Mouse (Mus musculus) cerebellum, adult 8-10 months (tissue): ENCODE measurements around the gene Wbp2nl.

Experiments
- DNase-seq: peaks from one replicate; pipeline ENCODE4 v3.0.0; 2022

Gene Wbp2nl

DNA sequence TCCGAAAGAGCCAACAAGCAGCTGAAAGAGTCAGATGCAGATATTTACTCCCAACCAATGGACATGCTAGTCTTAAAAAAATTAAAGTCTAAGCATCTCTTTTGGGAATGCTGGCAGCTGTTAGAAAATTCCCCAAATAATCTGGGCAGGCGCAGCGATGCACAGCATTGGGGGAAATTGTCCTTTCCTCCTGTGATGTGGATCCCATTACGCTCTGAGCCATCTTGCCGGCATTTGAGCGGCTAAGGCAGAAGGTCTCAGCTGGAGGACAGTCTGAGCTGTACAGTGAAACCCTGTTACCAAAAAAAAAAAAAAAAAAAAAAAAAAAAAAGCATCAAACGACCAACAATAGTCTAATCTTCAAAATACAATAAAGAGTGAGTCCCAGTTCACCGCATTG, 23.4 kb downstream of the Wbp2nl start:
- DNase-seq, result no peak

DNA sequence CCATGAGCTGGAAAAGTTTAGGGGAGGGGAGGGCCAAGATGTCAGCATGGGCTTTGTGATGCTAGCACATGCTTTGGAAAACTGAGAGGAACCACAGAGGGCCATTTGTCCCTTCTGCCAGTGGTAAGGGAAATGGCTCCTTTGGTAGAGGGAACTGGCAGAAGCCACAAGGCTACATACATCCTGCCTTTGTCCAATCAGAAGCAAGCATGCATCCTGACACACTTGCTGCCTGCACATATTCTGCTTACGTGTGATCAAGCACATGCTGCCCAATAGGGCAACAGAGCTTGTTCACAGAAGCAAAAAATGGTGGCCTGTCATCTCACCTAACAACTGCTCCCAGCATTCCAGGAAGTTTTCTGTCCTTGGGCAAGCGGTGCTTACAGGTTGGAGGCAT, 26.6 kb downstream of the Wbp2nl start:
- no peak for DNase-seq

- peak; percentile 47 for DNase-seq
Observed at GRCm38 (mm10) chr15:82335194-82335593, 36.4 kb downstream of the Wbp2nl start.

- no peak for DNase-seq
Observed at GRCm38 (mm10) chr15:82336629-82337028, 37.9 kb downstream of the Wbp2nl start.

DNA sequence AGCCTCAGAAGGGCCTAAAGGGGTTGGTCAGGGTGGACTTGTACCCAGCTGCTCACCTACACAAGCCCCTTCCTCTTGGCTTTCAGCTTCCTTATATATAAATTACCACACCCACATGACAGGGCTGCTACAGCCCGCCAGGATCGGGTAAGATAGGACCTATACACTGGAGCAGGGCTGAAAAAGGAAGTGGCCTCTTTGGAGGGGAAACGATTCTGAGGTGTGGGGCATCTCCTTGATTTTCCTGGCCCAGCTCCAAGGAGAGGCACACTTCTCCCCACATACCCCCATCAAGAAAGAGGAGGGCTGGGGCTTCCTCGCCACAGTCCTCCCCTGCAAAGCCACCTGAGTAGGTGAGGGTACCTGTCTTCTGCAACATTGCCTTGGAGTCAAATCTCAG, 39.1 kb downstream of the Wbp2nl start:
- DNase-seq, result no peak

- peak; percentile 96 for DNase-seq
Observed at GRCm38 (mm10) chr15:82338593-82339112, 39.9 kb downstream of the Wbp2nl start, which contains the start of the genes Naga, Pheta2 and Smdt1. Gene Naga, minus strand, starts transcription at chr15:82338925. Gene Pheta2, plus strand, starts transcription at chr15:82338942. Gene Smdt1, plus strand, starts transcription at chr15:82338959.

GRCm38 (mm10) chr15:82339150-82339549, 40.4 kb downstream of the Wbp2nl start:
- DNase-seq, result no peak

DNA sequence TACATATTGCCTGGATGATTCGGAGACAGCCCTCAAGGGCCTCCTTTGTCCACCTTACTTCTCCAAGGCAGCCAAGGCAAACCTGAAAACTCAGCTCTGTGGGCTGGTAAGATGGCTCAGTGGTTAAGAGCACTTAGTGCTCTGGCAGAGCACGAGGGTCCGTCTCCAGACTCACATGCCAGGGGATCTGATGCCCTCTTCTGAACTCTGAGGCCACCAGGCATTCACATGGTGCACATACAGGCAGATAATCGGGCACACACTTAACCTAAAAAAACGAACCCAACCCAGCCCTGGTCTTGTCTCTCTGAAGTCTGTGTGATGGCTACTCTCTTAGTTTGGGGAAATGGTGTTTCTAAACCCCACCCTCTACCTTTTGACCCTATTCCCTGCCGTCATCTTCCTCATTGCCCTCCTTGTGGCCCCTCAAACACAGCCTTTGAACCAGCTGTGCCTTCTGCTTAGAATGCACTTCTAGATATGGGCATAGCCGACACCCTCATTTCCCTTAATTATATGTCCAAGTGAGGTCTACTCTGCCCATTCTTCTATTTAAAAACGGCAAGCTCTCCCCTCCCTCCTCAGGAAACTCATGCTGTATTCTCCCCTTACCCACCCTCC, 41.0 kb downstream of the Wbp2nl start:
- no peak for DNase-seq

GRCm38 (mm10) chr15:82340414-82341035, 41.8 kb downstream of the Wbp2nl start:
- no peak for DNase-seq

GRCm38 (mm10) chr15:82341036-82341501, 42.3 kb downstream of the Wbp2nl start:
- no peak for DNase-seq

- DNase-seq, result no peak
Observed at GRCm38 (mm10) chr15:82341675-82342542, 43.2 kb downstream of the Wbp2nl start.

- no peak for DNase-seq
Observed at GRCm38 (mm10) chr15:82342543-82342935, 43.8 kb downstream of the Wbp2nl start.

DNA sequence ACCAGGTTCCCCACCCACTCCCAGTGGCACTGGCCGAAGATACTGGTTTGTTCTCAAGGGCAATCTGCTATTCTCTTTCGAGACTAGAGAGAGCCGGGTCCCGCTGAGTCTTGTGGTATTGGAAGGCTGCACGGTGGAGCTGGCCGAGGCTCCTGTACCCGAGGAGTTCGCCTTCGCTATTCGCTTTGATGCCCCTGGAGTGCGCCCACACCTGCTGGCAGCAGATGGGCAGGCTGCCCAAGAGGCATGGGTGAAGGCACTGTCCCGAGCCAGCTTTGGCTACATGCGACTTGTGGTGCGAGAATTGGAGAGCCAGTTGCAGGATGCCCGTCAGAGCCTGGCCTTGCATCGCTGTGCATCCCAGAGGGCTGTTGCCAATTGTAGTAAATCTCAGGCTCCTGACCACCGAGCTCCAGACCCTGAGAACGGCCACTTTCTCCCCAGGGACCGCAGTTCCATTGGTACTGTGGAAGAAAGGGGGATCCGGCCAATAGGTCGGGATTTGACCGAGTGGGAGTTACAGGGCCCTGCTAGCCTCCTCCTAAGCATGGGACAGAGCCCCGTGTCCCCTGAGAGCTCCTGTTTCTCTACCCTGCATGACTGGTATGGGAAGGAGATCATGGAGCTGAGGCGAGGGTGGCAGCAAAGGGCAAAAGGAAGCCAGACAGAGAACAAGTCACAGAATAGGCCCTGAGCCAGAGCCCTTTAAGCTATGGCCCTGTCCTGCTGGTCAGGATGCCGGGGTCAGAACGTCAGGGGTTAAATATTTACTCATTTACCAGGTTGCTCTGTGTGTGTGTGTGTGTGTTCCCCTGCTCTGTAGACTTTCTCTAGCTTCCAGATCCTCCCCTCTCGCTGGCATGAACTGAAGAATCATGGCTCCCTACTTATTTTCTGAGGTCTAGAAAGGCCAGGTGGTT, 44.9 kb downstream of the Wbp2nl start:
- DNase-seq, result no peak

GRCm38 (mm10) chr15:82344971-82345370, 46.2 kb downstream of the Wbp2nl start:
- DNase-seq, result no peak

- DNase-seq, result peak; percentile 98
Observed at GRCm38 (mm10) chr15:82345820-82346470, 47.2 kb downstream of the Wbp2nl start.

- no peak for DNase-seq
Observed at GRCm38 (mm10) chr15:82346580-82347302, 48.0 kb downstream of the Wbp2nl start.

- no peak for DNase-seq
Observed at GRCm38 (mm10) chr15:82347303-82347676, 48.5 kb downstream of the Wbp2nl start.

- no peak for DNase-seq
Observed at GRCm38 (mm10) chr15:82347852-82348251, 49.1 kb downstream of the Wbp2nl start.

DNA sequence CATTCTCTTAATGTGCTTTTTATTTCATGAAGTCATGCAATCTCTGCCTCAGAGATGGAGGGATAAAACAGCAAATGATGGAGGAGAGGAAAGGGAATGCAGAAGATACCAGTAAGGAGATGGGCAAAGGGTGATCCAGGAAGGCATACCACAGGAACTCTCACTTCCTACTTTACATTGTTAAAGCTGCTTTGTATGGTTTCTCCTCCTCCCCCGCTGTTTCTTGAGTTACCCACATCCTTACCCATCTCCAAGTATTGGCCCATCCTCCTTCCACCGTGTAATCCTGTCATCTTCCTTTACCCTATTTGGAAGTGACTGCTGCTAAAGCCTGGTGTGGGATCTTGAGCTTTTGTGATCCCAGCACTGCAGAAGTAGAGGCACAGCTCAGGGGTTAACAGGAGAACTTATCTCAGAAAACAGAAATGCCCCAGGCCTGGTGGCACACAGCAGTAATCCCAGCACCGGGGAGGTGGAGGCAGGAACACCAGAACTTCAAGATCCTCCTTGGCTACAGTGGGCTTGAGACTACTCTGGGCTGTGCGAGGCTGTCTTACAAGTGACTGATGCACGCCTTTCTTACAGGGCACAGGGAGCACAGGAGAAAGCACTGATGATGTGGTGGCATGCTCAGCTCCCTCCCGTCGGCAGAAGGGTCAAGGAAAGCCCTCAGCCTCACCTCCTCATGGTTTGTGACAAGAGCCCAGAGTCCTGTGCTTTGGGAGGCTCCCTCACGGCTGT, 49.7 kb downstream of the Wbp2nl start:
- DNase-seq, result no peak

DNA sequence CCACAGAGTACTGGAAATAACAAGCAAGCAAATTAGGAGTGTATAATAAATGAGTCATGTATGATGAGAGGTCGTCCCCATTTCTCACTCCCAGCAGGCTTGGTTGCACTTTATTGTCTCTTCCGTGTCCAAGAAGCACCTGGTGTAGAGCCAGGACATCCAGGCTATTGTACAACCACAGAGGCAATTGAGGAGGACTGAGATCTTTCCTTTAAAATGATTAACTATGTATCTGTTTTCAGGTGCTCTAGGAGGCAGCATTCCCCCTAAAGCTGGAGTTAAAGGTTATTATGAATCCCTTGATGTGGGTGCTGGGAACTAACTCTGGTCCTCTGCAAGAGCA, 50.2 kb downstream of the Wbp2nl start:
- no peak for DNase-seq
